Mouse (Mus musculus) forebrain, embryonic 12.5 days (tissue): ENCODE data around the gene S100a11. TPM values are rescaled to one million over a fixed set of nuclear protein-coding genes. Genes with fewer than 3 reads are reported as not detected.

Source experiments
- ATAC-seq: fragments of 200-750 bp; cut with Nextera tagmentation; 2 replicates; pipeline ENCODE4 v1.8.0; 2017; ENCODE audit warnings: moderate TSS enrichment; ENCODE audit not compliant: low FRiP score
- H3K27ac ChIP-seq: fragments of 300-500 bp; sonication (generic); 2 replicates; pipeline ENCODE4 v1.5.1; 2016; ENCODE audit warnings: mild to moderate bottlenecking
- H3K27me3 ChIP-seq: fragments of 300-500 bp; sonication (generic); 2 replicates; pipeline ENCODE4 v1.6.1; 2016; ENCODE audit warnings: mild to moderate bottlenecking
- H3K36me3 ChIP-seq: fragments of 300-500 bp; sonication (generic); replicated peaks from 2 replicates; pipeline ENCODE4 v1.6.1; 2016; ENCODE audit warnings: mild to moderate bottlenecking
- H3K4me1 ChIP-seq: fragments of 300-500 bp; sonication (generic); 2 replicates; pipeline ENCODE4 v1.6.1; 2016
- H3K4me2 ChIP-seq: fragments of 300-500 bp; sonication (generic); 2 replicates; pipeline ENCODE4 v1.6.1; 2016; ENCODE audit warnings: mild to moderate bottlenecking, moderate library complexity
- H3K4me3 ChIP-seq: fragments of 300-500 bp; sonication (generic); replicated peaks from 2 replicates; pipeline ENCODE4 v1.5.1; 2016; ENCODE audit warnings: mild to moderate bottlenecking
- H3K9ac ChIP-seq: fragments of 300-500 bp; sonication (generic); 2 replicates; pipeline ENCODE4 v1.6.1; 2016; ENCODE audit warnings: mild to moderate bottlenecking
- H3K9me3 ChIP-seq: fragments of 300-500 bp; sonication (generic); 2 replicates; pipeline ENCODE4 v1.6.1; 2016
- WGBS: fragments of 180-500 bp; shearing (Covaris S2); methylation state at CpG from one replicate; pipeline ENCODE4 v1.1.7; 2016; 5-methylcytosine and 5-hydroxymethylcytosine counted together
- polyA plus RNA-seq: library from polyadenylated mRNA; unstranded; fragments of >200 nt; fragmentation: Nextera tagmentation; extraction: Ambion mirVana; gene quantifications from 2 replicates; pipeline ENCODE4 v1.2.1, GENCODE M21; 2016

Gene S100a11
- polyA plus RNA-seq, 1 experiment from 2014 or later = 342 TPM

DNA sequence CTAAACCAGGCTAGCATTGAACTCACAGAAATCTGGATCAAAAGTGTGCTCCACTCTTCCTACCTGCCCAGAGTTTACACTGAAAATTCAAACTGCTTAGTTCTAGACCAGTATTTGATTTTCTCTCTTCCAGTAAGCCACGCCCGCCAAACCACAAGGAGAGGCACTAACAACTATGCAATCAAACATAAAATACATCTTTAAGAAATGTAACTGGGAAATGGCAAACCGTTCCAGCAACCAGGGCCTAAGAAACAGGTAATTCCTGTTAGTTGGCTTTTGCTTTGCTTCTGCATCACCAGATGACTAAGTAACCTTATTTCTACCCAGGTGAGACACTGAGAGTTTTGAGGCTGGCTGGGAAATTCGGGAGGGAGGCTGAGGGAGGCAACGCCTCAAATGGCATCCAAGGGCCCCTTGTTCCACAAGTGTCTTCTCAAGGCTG is 13.4 kb upstream of the S100a11 start:
- H3K4me1 ChIP-seq = no peaks in the 10 kb centered on the region
- no peak for ATAC-seq
- H3K9me3 ChIP-seq = no peaks in the 10 kb centered on the region
- H3K27ac ChIP-seq = no peak overlapping the region
- H3K27me3 ChIP-seq = no peaks in the 10 kb centered on the region
- no peak overlapping the region for H3K4me3 ChIP-seq
- no peak overlapping the region for H3K9ac ChIP-seq
- no peaks in the 10 kb centered on the region for H3K36me3 ChIP-seq
- H3K4me2 ChIP-seq = no peak overlapping the region
- WGBS = 81% methylated on average over 5 of the region's 5 CpGs

DNA sequence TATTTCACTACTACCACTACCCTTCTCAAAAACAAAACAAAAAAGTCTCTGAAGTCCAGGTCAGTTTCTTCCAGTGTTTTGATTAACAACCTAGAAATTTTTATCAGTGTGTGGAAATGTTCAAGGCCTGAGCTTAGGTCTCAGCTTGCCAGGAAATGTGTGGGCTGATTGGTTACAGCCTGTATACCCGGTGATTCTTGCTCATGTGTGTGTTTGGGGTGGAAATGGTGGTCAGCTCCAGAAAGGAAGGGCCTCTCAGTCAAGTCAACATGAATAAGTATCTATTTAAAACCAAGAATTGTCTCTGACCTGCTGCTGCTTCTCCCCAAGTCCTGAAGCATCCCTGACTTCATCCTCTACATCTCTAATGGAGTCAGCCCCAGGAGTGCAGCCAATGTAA is 11.0 kb upstream of the S100a11 start:
- ATAC-seq = no peak
- H3K27ac ChIP-seq = no peak overlapping the region
- no peak overlapping the region for H3K4me3 ChIP-seq
- H3K9ac ChIP-seq = no peak overlapping the region
- H3K9me3 ChIP-seq = no peaks in the 10 kb centered on the region
- H3K36me3 ChIP-seq = no peaks in the 10 kb centered on the region
- no peak overlapping the region for H3K4me2 ChIP-seq
- WGBS = 68% methylated on average over 1 of the region's 1 CpGs
- H3K4me1 ChIP-seq = no peaks in the 10 kb centered on the region
- no peaks in the 10 kb centered on the region for H3K27me3 ChIP-seq

DNA sequence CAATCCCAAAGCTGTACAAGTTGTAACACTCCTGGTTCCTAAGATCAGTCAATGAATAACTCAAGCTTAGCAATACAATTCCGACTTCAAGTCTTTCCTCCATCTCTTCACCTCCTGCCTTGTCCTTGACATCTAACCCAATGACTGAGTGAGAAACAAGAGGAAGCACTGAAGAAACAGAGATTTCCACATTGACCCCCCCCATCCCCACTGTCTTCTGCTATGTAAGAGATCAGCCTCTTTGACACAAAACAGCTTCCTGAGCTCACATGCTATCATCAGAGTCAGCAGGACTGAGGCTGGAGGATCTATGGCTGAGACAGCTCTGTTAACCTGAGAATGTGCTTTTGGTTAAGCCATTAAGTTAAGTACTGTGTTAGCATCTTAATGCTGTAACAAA is 9.3 kb upstream of the S100a11 start:
- no peak overlapping the region for H3K9ac ChIP-seq
- H3K27ac ChIP-seq = no peak overlapping the region
- H3K4me3 ChIP-seq = no peak overlapping the region
- H3K9me3 ChIP-seq = no peaks in the 10 kb centered on the region
- WGBS = 86% methylated on average over 1 of the region's 1 CpGs
- ATAC-seq = no peak
- no peaks in the 10 kb centered on the region for H3K36me3 ChIP-seq
- no peaks in the 10 kb centered on the region for H3K27me3 ChIP-seq
- no peaks in the 10 kb centered on the region for H3K4me1 ChIP-seq
- H3K4me2 ChIP-seq = no peak overlapping the region

DNA sequence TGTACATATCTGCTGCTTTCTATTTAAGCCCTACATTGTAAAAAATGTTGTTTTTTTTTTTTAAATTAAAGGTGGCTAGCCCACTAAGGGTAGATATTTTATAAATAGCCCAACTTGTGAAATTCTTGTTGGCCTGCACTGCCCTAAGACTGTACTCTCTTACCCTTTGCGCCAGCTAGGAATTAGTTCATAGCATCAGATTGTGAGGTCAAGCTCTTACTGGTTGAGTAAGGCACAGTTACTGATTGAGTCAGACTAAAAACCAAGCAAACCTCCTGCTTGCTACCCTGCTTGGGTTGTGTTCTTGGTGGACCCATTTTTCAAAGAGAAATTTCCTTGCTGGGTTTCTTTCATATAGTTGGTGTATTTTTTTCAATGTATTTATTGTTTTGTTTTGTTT is 8.5 kb upstream of the S100a11 start:
- ATAC-seq = no peak
- Histone ChIP-seq H3K36me3 (no peaks in the 10 kb centered on the region), H3K4me1 (no peaks in the 10 kb centered on the region), H3K27ac (no peak overlapping the region), H3K4me2 (no peak overlapping the region), H3K27me3 (no peaks in the 10 kb centered on the region), H3K4me3 (no peak overlapping the region), H3K9me3 (no peaks in the 10 kb centered on the region), H3K9ac (no peak overlapping the region)
- 90% methylated on average over 1 of the region's 1 CpGs for WGBS

DNA sequence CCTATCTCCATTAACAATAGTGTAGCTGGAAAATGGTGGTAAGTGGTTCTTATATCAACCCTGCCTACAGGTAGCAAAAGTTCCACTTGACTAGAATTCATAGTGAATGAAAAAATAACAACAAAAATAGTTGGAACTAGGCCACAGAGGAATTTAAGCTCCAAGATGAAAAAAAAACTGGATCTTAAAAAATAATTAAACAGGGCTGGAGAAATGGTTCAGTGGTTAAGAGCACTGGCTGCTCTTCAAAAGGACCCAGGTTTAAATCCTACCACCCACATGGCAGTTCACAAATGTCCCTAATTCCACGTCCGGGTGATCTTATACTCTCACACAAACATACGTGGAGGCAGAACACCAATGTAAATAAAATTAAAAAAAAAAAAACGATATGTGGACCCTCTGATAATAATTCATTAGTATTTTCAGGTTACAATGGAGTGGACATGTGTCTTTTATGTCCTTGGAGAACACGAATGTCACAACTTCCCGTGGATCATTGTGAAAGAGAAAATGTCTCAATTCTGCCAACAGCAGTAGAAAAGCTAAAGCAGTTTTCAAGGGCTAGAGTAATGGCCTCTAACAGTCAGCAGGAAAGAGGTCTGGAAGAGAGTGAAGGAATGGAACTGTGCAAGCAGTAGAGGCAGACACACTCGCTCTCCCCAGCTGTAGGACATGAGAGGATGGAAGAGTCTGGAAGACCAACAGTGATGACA is 7.7 kb upstream of the S100a11 start:
- Histone ChIP-seq H3K27me3 (no peaks in the 10 kb centered on the region), H3K27ac (no peak overlapping the region), H3K36me3 (no peaks in the 10 kb centered on the region), H3K4me3 (no peak overlapping the region), H3K9ac (no peak overlapping the region), H3K9me3 (no peaks in the 10 kb centered on the region), H3K4me2 (no peak overlapping the region), H3K4me1 (no peaks in the 10 kb centered on the region)
- WGBS = 76% methylated on average over 7 of the region's 7 CpGs
- no peak for ATAC-seq

DNA sequence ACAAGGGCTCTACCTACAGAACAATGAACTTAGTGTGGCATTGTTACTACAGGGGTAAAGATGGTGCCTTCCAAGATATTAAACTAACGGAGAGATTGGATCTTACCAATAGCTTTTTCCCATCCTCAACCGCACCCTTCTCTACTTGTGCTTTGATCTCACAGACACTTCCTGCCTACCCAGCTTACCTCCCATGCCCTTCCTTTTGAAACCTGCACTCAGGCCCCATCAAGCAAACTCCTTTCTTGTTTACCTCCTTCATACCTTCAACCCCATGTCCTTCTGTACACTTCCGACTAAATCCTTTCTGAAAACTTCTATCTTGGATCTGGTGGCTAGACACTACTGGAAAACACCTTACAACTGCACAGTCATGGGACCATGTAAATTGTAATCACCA is 5.7 kb upstream of the S100a11 start:
- H3K4me2 ChIP-seq = no peak overlapping the region
- H3K4me1 ChIP-seq = no peaks in the 10 kb centered on the region
- WGBS = 96% methylated on average over 3 of the region's 3 CpGs
- no peaks in the 10 kb centered on the region for H3K27me3 ChIP-seq
- no peak overlapping the region for H3K27ac ChIP-seq
- H3K4me3 ChIP-seq = no peak overlapping the region
- H3K9ac ChIP-seq = no peak overlapping the region
- no peak for ATAC-seq
- no peaks in the 10 kb centered on the region for H3K9me3 ChIP-seq
- no peaks in the 10 kb centered on the region for H3K36me3 ChIP-seq

DNA sequence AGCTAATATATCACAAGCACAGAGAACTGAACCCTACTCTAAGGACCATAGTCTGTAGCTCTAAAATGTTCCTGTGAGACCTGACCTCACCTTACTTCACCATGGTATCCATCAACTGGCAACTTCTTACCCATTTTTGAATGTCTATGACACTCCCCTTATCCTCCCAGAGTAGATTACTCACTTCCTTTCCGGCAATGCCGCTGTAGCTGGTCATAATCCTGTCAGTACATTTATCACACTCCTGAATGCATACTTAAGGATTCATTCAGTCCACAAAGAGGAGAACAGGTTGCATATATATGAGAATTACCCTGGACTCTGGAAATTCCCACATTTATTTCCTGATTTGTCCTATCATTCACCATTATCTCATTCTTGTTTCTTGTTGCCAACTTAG is 2.9 kb upstream of the S100a11 start:
- H3K4me2 ChIP-seq = no peak overlapping the region
- H3K36me3 ChIP-seq = no peaks in the 10 kb centered on the region
- no peaks in the 10 kb centered on the region for H3K27me3 ChIP-seq
- no peak overlapping the region for H3K9ac ChIP-seq
- no peak overlapping the region for H3K27ac ChIP-seq
- no peak for ATAC-seq
- no peak overlapping the region for H3K4me3 ChIP-seq
- WGBS = 95% methylated on average over 2 of the region's 2 CpGs
- no peaks in the 10 kb centered on the region; the same call in 1 of the 2 replicates for H3K4me1 ChIP-seq
- no peaks in the 10 kb centered on the region for H3K9me3 ChIP-seq

DNA sequence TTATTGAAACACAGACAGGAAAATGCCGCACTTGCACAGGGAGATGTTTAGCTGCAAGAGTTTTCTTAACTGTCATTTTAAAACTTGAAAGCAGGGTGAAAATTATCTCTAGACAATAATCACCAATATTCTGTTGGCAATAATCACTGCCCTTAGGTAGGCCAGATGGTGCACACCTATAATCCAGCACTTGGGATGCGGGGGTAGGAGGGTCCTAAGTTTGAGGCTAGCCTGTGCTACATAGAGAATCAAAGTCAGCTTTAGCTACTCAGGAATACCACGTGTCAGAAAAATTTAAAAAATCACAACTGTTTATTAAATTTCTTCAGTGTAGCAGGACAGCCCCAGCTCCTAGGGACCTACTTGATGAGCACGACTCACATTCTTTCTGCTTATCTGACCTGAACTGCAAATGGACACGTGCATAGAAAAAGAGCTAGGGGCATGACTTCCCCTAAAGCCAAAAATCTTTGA is 395 bp upstream of the S100a11 start:
- Histone ChIP-seq H3K4me3 (peak overlapping the region; percentile 44), H3K9ac (no peak overlapping the region), H3K9me3 (no peaks in the 10 kb centered on the region), H3K4me1 (no peaks in the 10 kb centered on the region; the same call in 1 of the 2 replicates), H3K27ac (no peak overlapping the region), H3K27me3 (no peaks in the 10 kb centered on the region), H3K4me2 (peak overlapping the region; percentile 69), H3K36me3 (no peaks in the 10 kb centered on the region)
- peak; percentile 21; the same call in 1 of the 2 replicates for ATAC-seq
- 55% methylated on average over 5 of the region's 5 CpGs for WGBS

DNA sequence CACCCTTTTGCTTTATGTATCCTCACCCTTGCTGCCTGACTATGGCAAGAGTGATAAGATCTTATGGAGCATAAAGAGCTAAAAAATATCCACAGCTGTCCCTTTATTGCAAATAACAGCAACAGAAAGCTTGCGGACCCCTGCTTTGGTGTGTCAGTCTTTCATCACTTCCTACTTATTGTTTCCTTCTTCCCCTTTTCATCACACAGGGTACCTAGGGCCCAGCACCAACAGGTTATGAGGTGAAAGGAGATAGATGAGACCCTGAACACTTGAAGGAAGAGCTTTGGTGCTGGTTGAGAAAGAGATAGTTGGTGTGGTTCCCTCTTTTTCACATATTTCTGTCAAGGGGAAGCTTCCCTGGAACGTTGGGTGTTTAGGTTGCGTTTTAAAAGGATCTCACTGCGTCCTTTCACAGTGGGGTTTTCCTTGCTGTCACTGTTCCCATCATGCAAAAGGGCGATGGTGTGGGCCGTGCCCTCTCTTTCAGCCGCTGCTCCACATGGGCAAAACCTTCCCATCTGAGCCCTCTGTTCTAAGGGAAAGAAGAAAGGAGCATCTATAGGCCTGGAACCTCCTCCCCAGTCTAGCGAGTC is 1.3 kb downstream of the S100a11 start:
- peak overlapping the region; percentile 44; the same call in 1 of the 2 replicates for H3K4me3 ChIP-seq
- H3K9me3 ChIP-seq = no peaks in the 10 kb centered on the region
- 83% methylated on average over 8 of the region's 8 CpGs for WGBS
- no peak overlapping the region for H3K9ac ChIP-seq
- H3K36me3 ChIP-seq = no peaks in the 10 kb centered on the region
- H3K27ac ChIP-seq = no peak overlapping the region
- H3K4me2 ChIP-seq = peak overlapping the region; percentile 69; the same call in 1 of the 2 replicates
- H3K4me1 ChIP-seq = no peaks in the 10 kb centered on the region; the same call in 1 of the 2 replicates
- ATAC-seq = no peak
- H3K27me3 ChIP-seq = no peaks in the 10 kb centered on the region

DNA sequence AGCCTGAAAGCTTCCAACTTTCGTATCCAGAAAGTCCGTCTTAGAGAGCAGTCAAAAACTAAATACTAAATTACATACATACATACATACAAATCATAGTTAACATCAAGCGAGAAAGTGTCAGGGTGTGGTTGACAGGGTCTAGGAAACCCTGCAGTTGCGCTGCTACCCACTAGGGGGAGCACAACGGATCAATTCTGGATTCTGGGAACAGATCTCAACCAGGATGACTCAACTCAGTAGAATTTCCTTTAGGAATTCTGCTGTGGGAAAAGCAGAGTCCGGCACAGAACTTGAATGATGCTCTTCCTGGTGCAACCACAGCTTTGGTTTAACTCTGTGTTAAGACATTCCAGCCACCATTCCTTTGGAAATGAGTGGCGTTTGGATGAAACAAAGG is 2.3 kb downstream of the S100a11 start:
- no peak overlapping the region for H3K4me2 ChIP-seq
- H3K9me3 ChIP-seq = no peaks in the 10 kb centered on the region
- H3K9ac ChIP-seq = no peak overlapping the region
- WGBS = 42% methylated on average over 7 of the region's 7 CpGs
- no peaks in the 10 kb centered on the region; the same call in 1 of the 2 replicates for H3K4me1 ChIP-seq
- no peak overlapping the region for H3K27ac ChIP-seq
- no peaks in the 10 kb centered on the region for H3K36me3 ChIP-seq
- no peaks in the 10 kb centered on the region for H3K27me3 ChIP-seq
- no peak for ATAC-seq
- H3K4me3 ChIP-seq = no peak overlapping the region

DNA sequence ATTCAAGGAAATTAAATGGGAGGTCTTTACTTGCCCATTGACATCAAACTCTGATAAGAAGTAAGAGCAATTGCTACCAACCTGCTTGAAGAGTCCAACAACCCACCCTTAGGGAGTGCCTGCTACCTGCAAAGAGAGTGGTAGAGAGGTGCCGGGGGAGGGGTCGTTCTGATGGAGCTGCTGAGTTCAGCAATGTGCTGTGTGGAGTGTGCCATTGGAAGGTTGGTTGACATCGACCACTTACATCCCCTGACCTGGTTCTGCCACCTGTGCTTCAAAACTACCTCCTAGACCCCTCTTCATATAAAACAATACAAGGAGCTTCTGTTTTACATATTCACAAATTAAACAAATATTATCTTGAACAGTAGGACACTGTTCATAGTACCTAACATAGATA is 7.0 kb downstream of the S100a11 start:
- H3K4me2 ChIP-seq = no peak overlapping the region
- no peaks in the 10 kb centered on the region for H3K27me3 ChIP-seq
- H3K4me1 ChIP-seq = no peaks in the 10 kb centered on the region
- H3K9ac ChIP-seq = no peak overlapping the region
- H3K27ac ChIP-seq = no peak overlapping the region
- WGBS = 90% methylated on average over 3 of the region's 3 CpGs
- no peaks in the 10 kb centered on the region for H3K9me3 ChIP-seq
- no peak overlapping the region for H3K4me3 ChIP-seq
- no peaks in the 10 kb centered on the region for H3K36me3 ChIP-seq
- ATAC-seq = no peak

DNA sequence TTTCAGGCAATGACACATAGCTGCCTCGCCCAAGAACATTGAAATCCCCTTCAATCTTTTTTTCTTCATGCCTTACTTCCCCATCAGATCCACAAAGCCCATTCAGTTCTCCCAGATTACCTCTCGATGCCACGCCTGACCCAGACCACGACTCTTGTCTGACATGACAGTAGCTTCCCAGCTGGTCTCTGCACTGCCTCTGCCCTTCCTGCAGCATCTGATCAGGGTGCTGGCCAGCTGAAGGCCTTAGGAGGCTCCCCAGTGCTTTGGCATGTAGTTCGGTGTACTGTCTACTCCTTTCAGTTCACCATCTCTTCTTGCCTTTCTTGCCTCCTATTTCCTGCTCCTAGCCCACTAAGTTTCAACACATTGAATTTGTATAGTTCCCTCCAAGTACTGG is 8.5 kb downstream of the S100a11 start:
- Histone ChIP-seq H3K27me3 (no peaks in the 10 kb centered on the region), H3K9ac (no peak overlapping the region), H3K4me1 (no peaks in the 10 kb centered on the region), H3K9me3 (no peaks in the 10 kb centered on the region), H3K4me2 (no peak overlapping the region), H3K36me3 (no peaks in the 10 kb centered on the region), H3K27ac (no peak overlapping the region), H3K4me3 (no peak overlapping the region)
- ATAC-seq = no peak
- 80% methylated on average over 5 of the region's 5 CpGs for WGBS

DNA sequence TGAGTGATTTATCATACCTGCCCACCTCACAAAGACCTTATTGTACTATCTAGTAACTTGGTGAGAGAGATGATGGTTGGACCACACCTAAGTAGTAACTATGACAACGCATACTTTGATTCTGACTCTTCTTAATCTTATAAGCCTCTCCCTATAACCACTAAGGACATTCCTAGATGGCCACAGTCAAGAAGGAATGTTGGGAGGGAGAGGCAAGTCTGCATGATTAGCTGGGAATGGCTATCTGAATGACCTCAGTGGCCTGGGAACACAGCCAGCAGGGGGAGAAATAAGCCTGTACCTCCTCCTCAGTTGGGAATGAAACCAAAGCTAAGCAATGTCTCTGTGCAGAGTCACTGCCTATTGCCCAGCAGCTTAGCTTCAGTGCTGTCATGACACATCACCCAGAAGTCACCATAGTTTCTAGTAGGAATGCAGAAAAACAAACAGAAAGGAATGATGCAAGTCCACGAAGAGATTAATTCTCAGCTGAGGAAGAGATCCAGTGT is 16.8 kb downstream of the S100a11 start:
- WGBS = 78% methylated on average over 2 of the region's 2 CpGs
- H3K4me3 ChIP-seq = no peak overlapping the region
- H3K27ac ChIP-seq = no peak overlapping the region
- H3K4me1 ChIP-seq = no peaks in the 10 kb centered on the region
- H3K36me3 ChIP-seq = no peaks in the 10 kb centered on the region
- H3K4me2 ChIP-seq = no peak overlapping the region
- no peak for ATAC-seq
- no peaks in the 10 kb centered on the region for H3K9me3 ChIP-seq
- H3K27me3 ChIP-seq = no peaks in the 10 kb centered on the region
- H3K9ac ChIP-seq = no peak overlapping the region
